Mouse (Mus musculus): ENCODE data around the gene Myo3b. TPM values are rescaled to one million over a fixed set of nuclear protein-coding genes. Genes with fewer than 3 reads are reported as not detected.

The Myo3b gene
- polyA plus RNA-seq, 1 experiment from 2014 or later: 0.39 TPM

- peak overlapping the region; percentile 6 for H3K4me2 ChIP-seq (ENCODE audit: low read depth, low read length)
- H3K4me3 ChIP-seq (ENCODE audit: low read length): no peak overlapping the region
- no peaks in the 10 kb centered on the region for H3K36me3 ChIP-seq (ENCODE audit: control insufficient read depth, insufficient read depth)
- 15% methylated on average over 9 of the region's 9 CpGs for WGBS
- ATAC-seq (replicated peaks; ENCODE audit: extremely low read depth, insufficient read depth, low FRiP score): peak; percentile 61
- peaks cover 18% of the 10 kb centered on the region for H3K4me1 ChIP-seq (ENCODE audit: control insufficient read depth, insufficient read depth, low read length)
- H3K9me3 ChIP-seq (replicated peaks; ENCODE audit: control insufficient read depth, low read length): no peaks in the 10 kb centered on the region
- no peaks in the 10 kb centered on the region for H3K27me3 ChIP-seq (ENCODE audit: control insufficient read depth, insufficient read depth, low read length)
- H3K27ac ChIP-seq (ENCODE audit: low read length): peak overlapping the region; percentile 57
- H3K9ac ChIP-seq (ENCODE audit: low read length): no peak overlapping the region
Observed at GRCm38 (mm10) chr2:70337869-70338268, 298.9 kb downstream of the Myo3b start.

DNA sequence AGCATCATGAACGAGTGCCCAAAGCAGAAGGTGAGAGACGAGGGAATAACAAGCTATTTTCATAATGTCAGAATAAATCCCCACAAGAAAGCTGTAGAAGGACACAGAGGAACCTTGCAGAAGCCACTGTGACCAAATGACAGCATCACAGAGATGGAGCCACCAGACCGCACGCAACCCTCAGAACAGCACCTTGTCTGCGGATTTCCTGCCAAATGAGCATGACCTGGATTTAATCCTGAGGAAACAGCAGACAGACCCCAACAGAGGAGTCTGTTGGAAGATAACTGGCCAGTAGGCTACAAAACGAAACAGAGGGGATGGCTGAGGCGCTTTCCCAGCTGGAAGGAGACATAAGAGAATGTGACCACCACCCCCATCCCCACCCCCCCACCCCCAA, 300.1 kb downstream of the Myo3b start:
- H3K9ac ChIP-seq (ENCODE audit: low read length): no peak overlapping the region
- no peak overlapping the region for H3K4me2 ChIP-seq (ENCODE audit: low read depth, low read length)
- H3K27ac ChIP-seq (ENCODE audit: low read length): no peak overlapping the region
- 67% methylated on average over 7 of the region's 7 CpGs for whole genome bisulfite sequencing
- peaks cover 18% of the 10 kb centered on the region for H3K4me1 ChIP-seq (ENCODE audit: control insufficient read depth, insufficient read depth, low read length)
- no peak for ATAC-seq (replicated peaks; ENCODE audit: extremely low read depth, insufficient read depth, low FRiP score)
- H3K9me3 ChIP-seq (replicated peaks; ENCODE audit: control insufficient read depth, low read length): no peaks in the 10 kb centered on the region
- H3K4me3 ChIP-seq (ENCODE audit: low read length): no peak overlapping the region
- no peaks in the 10 kb centered on the region for H3K36me3 ChIP-seq (ENCODE audit: control insufficient read depth, insufficient read depth)
- no peaks in the 10 kb centered on the region for H3K27me3 ChIP-seq (ENCODE audit: control insufficient read depth, insufficient read depth, low read length)

DNA sequence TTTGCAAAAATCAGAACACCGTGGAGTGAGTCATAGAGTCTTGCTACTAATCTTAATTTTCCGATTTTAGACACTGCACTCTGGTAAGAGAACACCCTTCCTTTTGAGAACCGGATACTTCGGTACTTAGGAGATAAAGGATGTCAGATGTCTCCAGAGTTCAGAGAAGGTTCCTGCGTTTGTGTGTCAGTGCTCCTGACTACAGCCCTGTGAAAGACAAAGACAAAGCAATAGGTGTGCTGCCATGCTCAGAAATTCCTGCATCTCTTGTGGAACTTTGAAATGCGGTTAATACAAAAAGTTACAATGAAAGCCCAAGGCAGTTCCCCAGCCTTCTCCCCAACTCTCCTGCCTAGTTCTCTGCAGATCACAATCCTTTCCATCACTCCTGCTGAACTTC, 300.6 kb downstream of the Myo3b start:
- 39% methylated on average over 6 of the region's 6 CpGs for WGBS
- Histone ChIP-seq H3K9me3 (replicated peaks; ENCODE audit: control insufficient read depth, low read length) (no peaks in the 10 kb centered on the region), H3K36me3 (ENCODE audit: control insufficient read depth, insufficient read depth) (no peaks in the 10 kb centered on the region), H3K4me2 (ENCODE audit: low read depth, low read length) (no peak overlapping the region), H3K27me3 (ENCODE audit: control insufficient read depth, insufficient read depth, low read length) (no peaks in the 10 kb centered on the region), H3K9ac (ENCODE audit: low read length) (no peak overlapping the region), H3K4me1 (ENCODE audit: control insufficient read depth, insufficient read depth, low read length) (peaks cover 18% of the 10 kb centered on the region), H3K27ac (ENCODE audit: low read length) (no peak overlapping the region), H3K4me3 (ENCODE audit: low read length) (no peak overlapping the region)
- no peak for ATAC-seq (replicated peaks; ENCODE audit: extremely low read depth, insufficient read depth, low FRiP score)

DNA sequence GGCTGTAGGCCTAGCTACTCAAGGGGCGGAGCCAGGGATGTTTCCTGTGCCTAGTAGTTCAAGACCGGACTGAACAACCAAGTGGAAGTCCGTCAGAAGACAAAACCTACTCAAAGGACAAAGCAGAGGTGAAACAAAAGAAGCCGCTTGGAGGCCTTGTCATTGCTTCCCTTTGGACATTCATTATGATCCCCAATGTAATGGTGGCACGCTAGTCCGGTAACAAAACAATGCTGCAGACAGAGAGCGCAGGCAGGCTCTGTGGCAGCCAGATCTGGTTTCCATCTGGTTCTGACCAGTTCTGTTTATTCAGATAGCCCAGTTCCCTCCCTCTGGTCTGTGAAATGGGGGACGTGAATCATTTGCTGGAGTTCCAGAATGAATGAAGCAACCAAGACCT, 301.3 kb downstream of the Myo3b start:
- WGBS: 85% methylated on average over 8 of the region's 8 CpGs
- Histone ChIP-seq H3K27ac (ENCODE audit: low read length) (no peak overlapping the region), H3K9me3 (replicated peaks; ENCODE audit: control insufficient read depth, low read length) (no peaks in the 10 kb centered on the region), H3K4me1 (ENCODE audit: control insufficient read depth, insufficient read depth, low read length) (peaks cover 18% of the 10 kb centered on the region), H3K4me2 (ENCODE audit: low read depth, low read length) (no peak overlapping the region), H3K4me3 (ENCODE audit: low read length) (no peak overlapping the region), H3K27me3 (ENCODE audit: control insufficient read depth, insufficient read depth, low read length) (no peaks in the 10 kb centered on the region), H3K9ac (ENCODE audit: low read length) (no peak overlapping the region), H3K36me3 (ENCODE audit: control insufficient read depth, insufficient read depth) (no peaks in the 10 kb centered on the region)
- no peak for ATAC-seq (replicated peaks; ENCODE audit: extremely low read depth, insufficient read depth, low FRiP score)

GRCm38 (mm10) chr2:70345126-70345525, 306.2 kb downstream of the Myo3b start:
- 75% methylated on average over 8 of the region's 8 CpGs for WGBS
- Histone ChIP-seq H3K4me2 (ENCODE audit: low read depth, low read length) (no peak overlapping the region), H3K4me3 (ENCODE audit: low read length) (no peak overlapping the region), H3K27me3 (ENCODE audit: control insufficient read depth, insufficient read depth, low read length) (no peaks in the 10 kb centered on the region), H3K4me1 (ENCODE audit: control insufficient read depth, insufficient read depth, low read length) (peaks cover 3% of the 10 kb centered on the region; the same call in 1 of the 2 replicates), H3K27ac (ENCODE audit: low read length) (no peak overlapping the region), H3K9me3 (replicated peaks; ENCODE audit: control insufficient read depth, low read length) (no peaks in the 10 kb centered on the region), H3K36me3 (ENCODE audit: control insufficient read depth, insufficient read depth) (no peaks in the 10 kb centered on the region), H3K9ac (ENCODE audit: low read length) (no peak overlapping the region)
- ATAC-seq (replicated peaks; ENCODE audit: extremely low read depth, insufficient read depth, low FRiP score): no peak

DNA sequence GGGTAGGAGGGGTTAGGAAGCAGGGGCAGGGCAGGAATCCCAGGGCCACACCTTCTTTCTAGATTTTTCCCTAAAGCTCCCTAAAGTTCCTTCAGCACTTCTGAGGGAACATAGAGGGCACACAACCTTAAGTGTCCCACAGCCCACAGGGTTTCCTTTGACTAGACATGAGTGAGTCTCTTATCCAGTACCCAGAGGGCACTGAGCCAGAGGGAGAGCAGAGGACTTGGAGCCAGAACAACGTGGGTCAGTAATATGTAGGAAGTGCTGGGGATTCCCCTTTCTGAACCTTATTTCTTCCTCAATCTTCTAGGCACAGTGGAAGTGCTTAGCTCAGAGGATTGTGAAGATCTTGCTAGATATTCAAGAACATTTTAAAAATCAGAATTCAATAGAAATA, 308.6 kb downstream of the Myo3b start:
- Histone ChIP-seq H3K4me2 (ENCODE audit: low read depth, low read length) (no peak overlapping the region), H3K27me3 (ENCODE audit: control insufficient read depth, insufficient read depth, low read length) (no peaks in the 10 kb centered on the region), H3K4me1 (ENCODE audit: control insufficient read depth, insufficient read depth, low read length) (peaks cover 3% of the 10 kb centered on the region; the same call in 1 of the 2 replicates), H3K27ac (ENCODE audit: low read length) (0 out of 2 replicates have a peak overlapping the region, but pooled peaks have one; percentile 7), H3K36me3 (ENCODE audit: control insufficient read depth, insufficient read depth) (no peaks in the 10 kb centered on the region), H3K4me3 (ENCODE audit: low read length) (no peak overlapping the region), H3K9ac (ENCODE audit: low read length) (no peak overlapping the region), H3K9me3 (replicated peaks; ENCODE audit: control insufficient read depth, low read length) (no peaks in the 10 kb centered on the region)
- WGBS: 5% methylated on average over 1 of the region's 1 CpGs
- ATAC-seq (replicated peaks; ENCODE audit: extremely low read depth, insufficient read depth, low FRiP score): no peak

- no peak for ATAC-seq (replicated peaks; ENCODE audit: extremely low read depth, insufficient read depth, low FRiP score)
- 64% methylated on average over 11 of the region's 11 CpGs for whole genome bisulfite sequencing
- Histone ChIP-seq H3K27me3 (ENCODE audit: control insufficient read depth, insufficient read depth, low read length) (no peaks in the 10 kb centered on the region), H3K4me1 (ENCODE audit: control insufficient read depth, insufficient read depth, low read length) (peaks cover 3% of the 10 kb centered on the region; the same call in 1 of the 2 replicates), H3K36me3 (ENCODE audit: control insufficient read depth, insufficient read depth) (no peaks in the 10 kb centered on the region), H3K4me2 (ENCODE audit: low read depth, low read length) (no peak overlapping the region), H3K27ac (ENCODE audit: low read length) (no peak overlapping the region), H3K9ac (ENCODE audit: low read length) (no peak overlapping the region), H3K4me3 (ENCODE audit: low read length) (no peak overlapping the region), H3K9me3 (replicated peaks; ENCODE audit: control insufficient read depth, low read length) (no peaks in the 10 kb centered on the region)
Observed at GRCm38 (mm10) chr2:70348793-70349553, 310.0 kb downstream of the Myo3b start.

- H3K27me3 ChIP-seq (ENCODE audit: control insufficient read depth, insufficient read depth, low read length): no peaks in the 10 kb centered on the region
- H3K4me3 ChIP-seq (ENCODE audit: low read length): no peak overlapping the region
- no peak overlapping the region for H3K4me2 ChIP-seq (ENCODE audit: low read depth, low read length)
- H3K4me1 ChIP-seq (ENCODE audit: control insufficient read depth, insufficient read depth, low read length): no peaks in the 10 kb centered on the region
- WGBS: 86% methylated on average over 10 of the region's 10 CpGs
- no peaks in the 10 kb centered on the region for H3K9me3 ChIP-seq (replicated peaks; ENCODE audit: control insufficient read depth, low read length)
- H3K9ac ChIP-seq (ENCODE audit: low read length): no peak overlapping the region
- no peak overlapping the region for H3K27ac ChIP-seq (ENCODE audit: low read length)
- ATAC-seq (replicated peaks; ENCODE audit: extremely low read depth, insufficient read depth, low FRiP score): no peak
- no peaks in the 10 kb centered on the region for H3K36me3 ChIP-seq (ENCODE audit: control insufficient read depth, insufficient read depth)
Observed at GRCm38 (mm10) chr2:70352435-70353165, 313.7 kb downstream of the Myo3b start.

DNA sequence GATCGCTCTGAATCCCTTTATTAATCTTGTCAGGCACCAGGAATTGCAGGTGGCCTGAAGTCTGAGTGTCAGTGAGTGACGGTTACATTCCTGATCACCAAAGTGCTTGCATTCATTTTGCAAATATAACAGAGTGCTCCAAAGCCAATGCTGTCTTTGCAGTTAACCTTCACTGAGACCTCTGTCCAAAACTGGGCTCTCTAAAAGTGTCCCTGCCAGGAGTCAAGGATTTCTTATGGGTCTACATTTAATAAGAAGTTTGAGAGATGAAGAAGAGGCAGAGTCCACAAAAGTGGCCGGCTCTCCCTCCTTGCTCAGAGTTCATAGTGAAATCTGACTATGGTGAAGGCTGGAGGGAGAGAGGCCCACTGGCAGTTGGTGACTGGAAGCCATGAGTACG, 315.1 kb downstream of the Myo3b start:
- Histone ChIP-seq H3K4me1 (ENCODE audit: control insufficient read depth, insufficient read depth, low read length) (no peaks in the 10 kb centered on the region), H3K27me3 (ENCODE audit: control insufficient read depth, insufficient read depth, low read length) (no peaks in the 10 kb centered on the region)
- 78% methylated on average over 4 of the region's 4 CpGs for WGBS

More for the DNA sequence above, 315.1 kb downstream of the Myo3b start:
- no peak for ATAC-seq (replicated peaks; ENCODE audit: extremely low read depth, insufficient read depth, low FRiP score)
- Histone ChIP-seq H3K9me3 (replicated peaks; ENCODE audit: control insufficient read depth, low read length) (no peaks in the 10 kb centered on the region), H3K36me3 (ENCODE audit: control insufficient read depth, insufficient read depth) (no peaks in the 10 kb centered on the region), H3K27ac (ENCODE audit: low read length) (no peak overlapping the region), H3K4me2 (ENCODE audit: low read depth, low read length) (no peak overlapping the region), H3K4me3 (ENCODE audit: low read length) (no peak overlapping the region), H3K9ac (ENCODE audit: low read length) (no peak overlapping the region)

All from heart, embryonic 16.5 days (tissue).